Mouse (Mus musculus): ENCODE measurements around the gene Ugt1a5. TPM values are rescaled to one million over a fixed set of nuclear protein-coding genes. Genes with fewer than 3 reads are reported as not detected.
A peak's percentile ranks its signal among the peaks of the same experiment; 100 is the strongest.

Gene Ugt1a5
- total and polyA plus RNA-seq, 2 experiments = 119 to 159 TPM

DNA sequence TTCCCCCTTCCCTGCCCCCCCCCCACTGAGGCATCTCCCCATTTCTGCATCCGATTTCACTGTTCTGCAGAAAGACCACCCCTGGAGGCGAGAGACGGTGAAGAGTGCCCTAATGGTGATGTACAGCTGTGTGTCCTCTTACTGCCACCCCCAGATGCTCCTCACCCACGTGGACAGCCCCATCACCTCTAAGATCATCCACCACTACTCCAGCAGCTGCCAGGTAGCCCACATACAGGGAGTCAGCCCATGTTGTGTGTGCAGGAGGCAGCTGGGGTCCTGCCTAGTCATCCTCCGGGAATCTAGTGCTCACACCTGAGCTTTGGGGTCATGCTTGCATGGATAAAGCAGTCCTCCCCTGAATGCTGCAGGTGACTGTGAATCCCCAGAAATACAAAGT lies 78.0 kb downstream of the Ugt1a5 start:
- Histone ChIP-seq H3K4me1 (ENCODE audit: control insufficient read depth, insufficient read depth, low read length) (no peaks in the 10 kb centered on the region), H3K27ac (replicated peaks; ENCODE audit: insufficient read depth, low read depth, low read length) (no peak overlapping the region), H3K79me2 (ENCODE audit: control insufficient read depth, insufficient read depth, low read length) (no peaks in the 10 kb centered on the region), H3K27me3 (ENCODE audit: control insufficient read depth, insufficient read depth, low read length) (no peaks in the 10 kb centered on the region), H3K9ac (ENCODE audit: low read depth, low read length) (no peak overlapping the region), H3K4me3 (ENCODE audit: insufficient read depth, low read depth, low read length) (no peak overlapping the region), H3K36me3 (ENCODE audit: control insufficient read depth, insufficient read depth, low read length) (no peaks in the 10 kb centered on the region)
- 71% methylated on average over 5 of the region's 5 CpGs for WGBS
- DNase-seq (ENCODE audit: extremely low read depth, low read depth, low spot score) = no peak
- no peak for TF ChIP-seq CTCF (IDR thresholded peaks at IDR 0.05; ENCODE audit: low read depth, low read length)
- no peak for TF ChIP-seq POLR2A (IDR thresholded peaks at IDR 0.05; ENCODE audit: extremely low read depth, insufficient read depth, low read length)

DNA sequence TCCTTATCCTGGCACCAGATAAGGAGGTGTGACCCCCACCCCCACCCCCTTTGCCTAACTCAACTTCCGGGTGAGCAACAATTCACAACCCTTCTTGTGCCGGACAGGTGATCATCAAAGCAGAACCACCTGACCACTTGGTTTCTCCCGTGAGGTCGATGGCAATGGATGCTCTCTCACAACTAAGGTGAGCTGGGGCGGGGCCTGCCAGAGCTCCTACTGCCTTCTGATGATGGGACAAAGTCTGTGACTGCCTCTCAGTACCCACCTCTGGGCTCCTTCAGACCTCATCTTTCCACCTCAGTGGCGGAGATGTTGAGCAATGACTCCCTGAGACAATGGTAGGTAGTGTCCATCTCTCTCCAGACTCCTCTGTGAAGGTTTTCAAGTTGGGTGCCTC lies 80.1 kb downstream of the Ugt1a5 start:
- Histone ChIP-seq H3K9ac (ENCODE audit: low read depth, low read length) (no peak overlapping the region), H3K4me3 (ENCODE audit: insufficient read depth, low read depth, low read length) (no peak overlapping the region), H3K27ac (replicated peaks; ENCODE audit: insufficient read depth, low read depth, low read length) (no peak overlapping the region), H3K27me3 (ENCODE audit: control insufficient read depth, insufficient read depth, low read length) (no peaks in the 10 kb centered on the region), H3K79me2 (ENCODE audit: control insufficient read depth, insufficient read depth, low read length) (no peaks in the 10 kb centered on the region), H3K36me3 (ENCODE audit: control insufficient read depth, insufficient read depth, low read length) (no peaks in the 10 kb centered on the region), H3K4me1 (ENCODE audit: control insufficient read depth, insufficient read depth, low read length) (no peaks in the 10 kb centered on the region)
- WGBS = 81% methylated on average over 6 of the region's 6 CpGs
- TF ChIP-seq POLR2A (IDR thresholded peaks at IDR 0.05; ENCODE audit: extremely low read depth, insufficient read depth, low read length) (no peak), CTCF (IDR thresholded peaks at IDR 0.05; ENCODE audit: low read depth, low read length) (no peak)
- no peak for DNase-seq (ENCODE audit: extremely low read depth, low read depth, low spot score)

DNA sequence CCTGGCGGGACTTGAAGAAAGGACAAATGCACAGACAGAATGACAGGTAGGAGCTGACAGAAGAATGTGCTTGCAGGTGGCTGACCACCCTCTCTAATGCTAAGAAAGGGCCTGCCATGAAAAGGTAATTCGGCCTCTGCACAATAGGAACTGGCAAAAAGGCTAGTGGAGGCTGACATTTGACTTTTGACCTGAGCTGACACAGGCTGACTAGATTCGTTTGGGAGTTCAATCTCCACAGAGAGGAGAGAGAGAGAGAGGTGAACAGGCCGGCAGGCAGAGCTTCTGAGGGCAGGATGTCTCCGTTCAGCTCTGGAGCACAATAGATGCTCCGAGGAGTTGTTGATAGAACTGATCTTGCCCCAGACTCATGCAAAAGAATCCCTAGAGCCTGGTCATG lies 80.6 kb downstream of the Ugt1a5 start:
- no peaks in the 10 kb centered on the region for H3K36me3 ChIP-seq (ENCODE audit: control insufficient read depth, insufficient read depth, low read length)
- WGBS = 46% methylated on average over 6 of the region's 6 CpGs

DNA sequence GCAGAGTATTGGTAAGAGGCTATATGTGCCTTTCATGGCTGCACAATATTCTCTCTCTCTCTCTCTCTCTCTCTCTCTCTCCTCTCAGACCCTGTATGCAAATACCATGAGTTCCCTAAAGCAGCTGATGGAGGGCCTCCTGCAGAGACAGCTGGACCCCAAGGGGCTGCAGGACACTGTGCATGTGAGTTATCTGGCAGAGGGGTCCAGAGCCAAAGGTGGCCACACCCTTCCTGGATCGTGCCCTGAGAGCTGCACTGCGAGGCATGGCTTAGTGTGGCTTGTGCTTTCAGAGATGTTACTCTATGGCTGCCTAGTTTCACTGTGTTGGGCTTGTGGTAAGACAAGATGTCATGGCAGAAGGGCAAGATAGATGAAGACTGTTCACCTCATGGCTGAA lies 81.8 kb downstream of the Ugt1a5 start:
- Histone ChIP-seq H3K79me2 (ENCODE audit: control insufficient read depth, insufficient read depth, low read length) (no peaks in the 10 kb centered on the region), H3K9ac (ENCODE audit: low read depth, low read length) (no peak overlapping the region), H3K4me3 (ENCODE audit: insufficient read depth, low read depth, low read length) (no peak overlapping the region), H3K36me3 (ENCODE audit: control insufficient read depth, insufficient read depth, low read length) (no peaks in the 10 kb centered on the region), H3K27me3 (ENCODE audit: control insufficient read depth, insufficient read depth, low read length) (no peaks in the 10 kb centered on the region), H3K27ac (replicated peaks; ENCODE audit: insufficient read depth, low read depth, low read length) (no peak overlapping the region), H3K4me1 (ENCODE audit: control insufficient read depth, insufficient read depth, low read length) (peaks cover 1% of the 10 kb centered on the region; the same call in 1 of the 2 replicates)
- 47% methylated on average over 2 of the region's 2 CpGs for WGBS
- no peak for TF ChIP-seq POLR2A (IDR thresholded peaks at IDR 0.05; ENCODE audit: extremely low read depth, insufficient read depth, low read length)
- no peak for DNase-seq (ENCODE audit: extremely low read depth, low read depth, low spot score)

More for the DNA sequence above, 80.6 kb downstream of the Ugt1a5 start:
- TF ChIP-seq POLR2A (IDR thresholded peaks at IDR 0.05; ENCODE audit: extremely low read depth, insufficient read depth, low read length) (no peak), CTCF (IDR thresholded peaks at IDR 0.05; ENCODE audit: low read depth, low read length) (no peak)
- Histone ChIP-seq H3K79me2 (ENCODE audit: control insufficient read depth, insufficient read depth, low read length) (no peaks in the 10 kb centered on the region), H3K27ac (replicated peaks; ENCODE audit: insufficient read depth, low read depth, low read length) (no peak overlapping the region), H3K9ac (ENCODE audit: low read depth, low read length) (no peak overlapping the region), H3K4me3 (ENCODE audit: insufficient read depth, low read depth, low read length) (no peak overlapping the region), H3K27me3 (ENCODE audit: control insufficient read depth, insufficient read depth, low read length) (no peaks in the 10 kb centered on the region), H3K4me1 (ENCODE audit: control insufficient read depth, insufficient read depth, low read length) (no peaks in the 10 kb centered on the region)
- peak; percentile 77 for DNase-seq (ENCODE audit: extremely low read depth, low read depth, low spot score)

DNA sequence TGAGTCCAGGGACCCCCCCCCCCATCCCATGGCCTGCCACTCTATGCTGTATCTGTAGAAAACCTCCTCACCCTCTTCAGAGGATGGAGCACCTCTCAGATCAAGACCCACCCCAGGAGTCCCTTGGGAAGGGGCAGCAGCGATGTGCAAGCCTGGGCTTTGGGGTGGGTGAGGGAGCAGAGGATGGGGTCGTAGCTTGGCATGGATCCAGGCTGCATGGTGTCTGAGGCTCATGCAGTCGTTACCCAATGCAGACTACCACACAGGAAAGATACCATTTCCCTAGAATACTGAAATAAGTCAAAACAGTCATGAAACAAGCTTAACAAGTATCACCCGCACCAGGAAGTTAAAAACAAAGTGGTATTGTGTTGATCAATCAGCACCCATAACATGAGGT lies 82.8 kb downstream of the Ugt1a5 start:
- Histone ChIP-seq H3K27me3 (ENCODE audit: control insufficient read depth, insufficient read depth, low read length) (no peaks in the 10 kb centered on the region), H3K9ac (ENCODE audit: low read depth, low read length) (no peak overlapping the region), H3K4me1 (ENCODE audit: control insufficient read depth, insufficient read depth, low read length) (peaks cover 11% of the 10 kb centered on the region), H3K27ac (replicated peaks; ENCODE audit: insufficient read depth, low read depth, low read length) (no peak overlapping the region), H3K4me3 (ENCODE audit: insufficient read depth, low read depth, low read length) (no peak overlapping the region), H3K79me2 (ENCODE audit: control insufficient read depth, insufficient read depth, low read length) (no peaks in the 10 kb centered on the region), H3K36me3 (ENCODE audit: control insufficient read depth, insufficient read depth, low read length) (no peaks in the 10 kb centered on the region)
- TF ChIP-seq CTCF (IDR thresholded peaks at IDR 0.05; ENCODE audit: low read depth, low read length) (no peak), POLR2A (IDR thresholded peaks at IDR 0.05; ENCODE audit: extremely low read depth, insufficient read depth, low read length) (no peak)
- no peak for DNase-seq (ENCODE audit: extremely low read depth, low read depth, low spot score)
- WGBS = 70% methylated on average over 4 of the region's 4 CpGs

DNA sequence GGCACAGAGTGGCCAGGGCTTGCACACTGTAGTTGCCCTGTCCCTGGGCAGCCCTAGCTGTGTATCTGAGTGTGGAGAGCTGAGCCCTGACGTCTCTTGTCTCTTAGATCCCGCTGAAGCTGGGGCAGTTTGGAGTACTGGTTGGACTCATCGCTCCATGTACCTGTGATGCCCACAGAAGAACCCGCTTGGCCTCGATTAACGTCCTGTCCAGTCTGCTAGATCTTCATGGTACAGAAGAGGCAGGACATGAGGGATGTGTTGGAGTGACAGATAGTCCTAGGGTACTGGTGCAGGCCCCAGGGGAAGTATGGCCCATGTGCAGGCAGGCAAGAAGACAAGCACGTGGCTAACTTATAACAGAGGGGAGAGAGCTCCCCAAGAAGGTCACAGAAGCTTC lies 83.8 kb downstream of the Ugt1a5 start:
- no peaks in the 10 kb centered on the region for H3K36me3 ChIP-seq (ENCODE audit: control insufficient read depth, insufficient read depth, low read length)
- H3K27me3 ChIP-seq (ENCODE audit: control insufficient read depth, insufficient read depth, low read length) = no peaks in the 10 kb centered on the region
- no peak for TF ChIP-seq POLR2A (IDR thresholded peaks at IDR 0.05; ENCODE audit: extremely low read depth, insufficient read depth, low read length)
- no peak overlapping the region for H3K27ac ChIP-seq (replicated peaks; ENCODE audit: insufficient read depth, low read depth, low read length)
- H3K4me1 ChIP-seq (ENCODE audit: control insufficient read depth, insufficient read depth, low read length) = peaks cover 11% of the 10 kb centered on the region
- no peak for DNase-seq (ENCODE audit: extremely low read depth, low read depth, low spot score)
- H3K4me3 ChIP-seq (ENCODE audit: insufficient read depth, low read depth, low read length) = no peak overlapping the region
- 81% methylated on average over 7 of the region's 7 CpGs for WGBS
- H3K9ac ChIP-seq (ENCODE audit: low read depth, low read length) = no peak overlapping the region
- H3K79me2 ChIP-seq (ENCODE audit: control insufficient read depth, insufficient read depth, low read length) = no peaks in the 10 kb centered on the region

Data from liver, adult 2 months (tissue).